Mouse (Mus musculus): ENCODE measurements around the gene Defb20. TPM values are rescaled to one million over a fixed set of nuclear protein-coding genes. Genes with fewer than 3 reads are reported as not detected.
A peak's percentile ranks its signal among the peaks of the same experiment; 100 is the strongest.
"Not testable (repeated sequence)": the region's sequence is repeated elsewhere in the genome, so short reads cannot be mapped to it uniquely, and the experiment has no call there.

Defb20 gene
- not detected for total RNA-seq (2021)
- long read RNA-seq = 0 reads

DNA sequence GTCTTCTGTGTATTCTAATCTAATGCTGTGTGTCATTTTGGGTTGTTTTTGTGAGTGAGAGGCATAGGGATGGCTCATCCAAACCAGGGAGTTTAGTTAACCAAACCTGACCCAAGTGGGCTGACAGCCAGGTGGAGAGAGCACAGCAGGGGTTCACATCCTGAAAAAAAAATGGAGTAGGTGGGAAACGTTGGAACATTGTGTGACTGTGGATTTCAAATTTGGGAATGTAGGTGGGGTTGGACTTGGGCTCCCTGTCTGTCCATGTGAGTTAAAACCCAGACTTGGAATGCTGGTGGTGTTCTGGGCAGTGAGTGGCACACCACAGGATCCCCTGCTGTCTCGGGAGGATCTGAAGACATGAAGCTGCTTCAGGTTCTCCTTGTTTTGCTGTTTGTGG, at the start of gene Defb20:
TSS of gene Defb20 (plus strand) at position 301 of the 400 bp plus-strand sequence.
- DNase-seq (ENCODE audit: low spot score in 2 of 2) = no peak

DNA sequence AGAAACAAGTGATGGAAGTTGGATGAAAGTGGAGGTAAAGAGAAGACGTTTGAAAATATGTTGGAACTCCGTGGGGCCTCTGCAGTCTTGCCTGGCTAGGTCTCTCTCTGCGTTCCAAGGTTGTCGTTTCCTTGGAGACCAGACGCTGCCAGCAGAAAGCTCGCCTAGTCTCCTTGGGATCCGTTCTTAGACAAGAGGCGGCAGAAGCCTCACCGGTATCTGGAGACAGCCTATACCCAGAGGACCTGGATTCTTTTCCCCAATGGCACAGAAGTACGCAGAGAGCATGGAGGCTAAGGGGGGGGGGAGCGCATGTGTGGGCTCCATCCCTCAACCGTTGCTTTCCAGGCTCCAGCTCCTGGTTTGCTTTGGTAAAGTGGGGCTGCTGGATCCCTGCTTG, 49.4 kb upstream of the Defb20 start:
- DNase-seq (ENCODE audit: low spot score in 2 of 2) = peak in 1 of 2 experiments; percentile 39

- not testable (repeated sequence) for DNase-seq (ENCODE audit: low spot score in 2 of 2)
Observed at GRCm38 (mm10) chr2:152428481-152428880, 48.4 kb upstream of the Defb20 start.

DNA sequence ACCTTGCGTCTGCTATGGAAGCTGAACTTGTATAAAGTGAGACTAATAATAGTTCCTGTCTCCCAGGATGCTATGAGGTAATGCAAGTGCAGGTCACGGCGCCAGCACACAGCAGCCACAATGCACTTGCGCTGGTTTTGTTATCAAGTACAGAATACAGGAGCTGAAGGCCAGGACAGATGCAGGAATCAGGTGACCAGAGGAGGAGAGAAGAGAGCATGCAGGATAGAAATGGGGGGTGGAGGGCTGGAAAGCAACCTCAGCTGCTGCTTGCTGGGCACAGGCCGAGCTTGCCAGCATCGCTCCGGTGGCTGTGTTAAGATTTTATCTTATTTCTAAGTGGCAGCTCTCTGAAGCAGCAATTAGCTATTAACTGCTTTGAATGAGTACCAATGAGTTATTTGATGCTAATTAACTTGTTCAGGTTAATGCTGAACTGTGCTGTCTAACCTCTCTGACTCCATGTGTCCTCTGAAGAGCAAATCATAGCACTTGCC, 40.4 kb upstream of the Defb20 start:
- DNase-seq (ENCODE audit: low spot score in 2 of 2) = no peak

- peak; percentile 80 to 85 for DNase-seq (ENCODE audit: low spot score in 2 of 2)
Observed at GRCm38 (mm10) chr2:152436983-152437860, 39.6 kb upstream of the Defb20 start.

DNA sequence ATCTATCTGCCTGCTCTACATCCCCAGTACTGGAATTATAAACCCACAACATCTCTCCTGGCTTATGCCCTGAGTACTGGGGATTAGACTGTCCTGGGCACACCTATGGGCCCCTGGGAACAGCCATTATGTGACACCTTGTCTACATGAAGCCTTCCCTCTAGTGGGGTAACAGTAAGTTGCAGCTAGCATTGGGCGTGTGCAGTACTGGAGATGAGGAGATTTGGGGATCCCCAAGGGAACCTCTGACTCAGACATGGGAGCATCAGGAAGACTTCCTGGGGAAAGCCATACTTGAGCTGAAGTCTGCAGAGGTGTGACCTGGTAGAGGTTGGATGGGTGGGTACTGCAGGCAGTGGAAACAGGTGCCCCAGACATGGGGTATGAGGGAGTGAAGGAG, 37.9 kb upstream of the Defb20 start:
- DNase-seq (ENCODE audit: low spot score in 2 of 2) = no peak

- no peak for DNase-seq (ENCODE audit: low spot score in 2 of 2)
Observed at GRCm38 (mm10) chr2:152439833-152440232, 37.0 kb upstream of the Defb20 start.

DNA sequence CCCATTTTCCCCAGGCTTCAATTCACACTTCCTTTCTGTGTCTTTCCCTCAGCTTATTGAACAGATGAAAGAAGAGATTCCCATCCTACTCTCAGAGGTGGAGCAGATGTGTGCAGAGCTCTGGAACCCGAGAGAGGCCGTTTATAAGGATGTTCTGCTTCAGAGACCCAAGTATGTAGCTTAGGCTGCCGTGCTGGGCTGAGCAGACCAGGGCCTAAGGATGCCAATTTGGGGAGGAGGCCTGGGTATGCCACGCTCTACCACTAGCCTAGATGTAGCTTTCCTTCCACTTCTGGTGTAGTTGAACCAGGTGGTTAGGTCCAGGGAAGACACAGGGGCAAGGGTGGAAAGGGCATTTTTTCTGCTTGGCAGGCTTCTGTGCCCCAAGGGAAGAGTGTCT, 34.5 kb upstream of the Defb20 start:
- no peak for DNase-seq (ENCODE audit: low spot score in 2 of 2)

DNA sequence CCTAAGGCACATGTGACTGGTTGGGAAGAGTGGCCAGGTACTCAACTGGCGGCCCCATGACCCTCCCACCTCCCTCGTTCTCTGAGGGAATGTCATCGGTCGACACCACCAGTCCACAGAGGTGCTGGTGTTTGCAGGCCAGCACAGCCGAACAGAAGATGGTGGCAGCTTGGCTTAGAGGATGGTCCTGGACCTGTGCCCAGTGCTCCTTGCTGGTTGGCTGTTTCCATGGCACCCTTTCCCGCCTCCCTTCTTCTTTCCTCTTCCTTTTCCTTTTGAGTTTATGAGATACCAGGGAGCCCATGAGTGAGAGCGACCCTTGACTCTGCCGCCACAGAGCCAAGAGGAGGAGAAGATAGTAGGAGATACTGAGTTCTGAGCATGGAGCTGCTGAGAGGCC, 33.6 kb upstream of the Defb20 start:
- peak; percentile 23 to 65 for DNase-seq (ENCODE audit: low spot score in 2 of 2)

DNA sequence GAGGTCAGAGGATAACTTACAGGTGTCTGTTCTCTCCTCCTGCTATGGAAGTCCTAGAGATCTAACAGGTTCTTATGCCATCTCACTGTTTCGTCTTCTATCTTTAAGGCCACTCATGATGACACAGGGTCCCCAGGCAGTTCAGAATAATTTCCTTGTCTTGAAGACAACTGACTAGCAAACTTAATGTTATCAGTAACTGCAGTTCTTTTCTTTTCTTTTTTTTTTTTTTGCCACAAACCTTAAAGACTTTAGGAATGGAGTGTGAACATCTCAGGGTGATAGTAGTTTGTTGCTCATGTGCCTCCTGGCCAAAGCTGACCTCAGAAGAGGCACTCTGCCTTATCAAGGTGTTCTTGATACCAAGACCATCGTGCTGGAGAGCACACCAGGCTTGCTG, 30.2 kb upstream of the Defb20 start:
- DNase-seq (ENCODE audit: low spot score in 2 of 2) = no peak

- no peak for DNase-seq (ENCODE audit: low spot score in 2 of 2)
Observed at GRCm38 (mm10) chr2:152447461-152447860, 29.4 kb upstream of the Defb20 start.

- DNase-seq (ENCODE audit: low spot score in 2 of 2) = peak; percentile 23 to 79
Observed at GRCm38 (mm10) chr2:152450241-152450640, 26.6 kb upstream of the Defb20 start.

- no peak for DNase-seq (ENCODE audit: low spot score in 2 of 2)
Observed at GRCm38 (mm10) chr2:152452101-152452781, 24.6 kb upstream of the Defb20 start.

- DNase-seq (ENCODE audit: low spot score in 2 of 2) = no peak
Observed at GRCm38 (mm10) chr2:152459241-152459640, 17.6 kb upstream of the Defb20 start.

DNA sequence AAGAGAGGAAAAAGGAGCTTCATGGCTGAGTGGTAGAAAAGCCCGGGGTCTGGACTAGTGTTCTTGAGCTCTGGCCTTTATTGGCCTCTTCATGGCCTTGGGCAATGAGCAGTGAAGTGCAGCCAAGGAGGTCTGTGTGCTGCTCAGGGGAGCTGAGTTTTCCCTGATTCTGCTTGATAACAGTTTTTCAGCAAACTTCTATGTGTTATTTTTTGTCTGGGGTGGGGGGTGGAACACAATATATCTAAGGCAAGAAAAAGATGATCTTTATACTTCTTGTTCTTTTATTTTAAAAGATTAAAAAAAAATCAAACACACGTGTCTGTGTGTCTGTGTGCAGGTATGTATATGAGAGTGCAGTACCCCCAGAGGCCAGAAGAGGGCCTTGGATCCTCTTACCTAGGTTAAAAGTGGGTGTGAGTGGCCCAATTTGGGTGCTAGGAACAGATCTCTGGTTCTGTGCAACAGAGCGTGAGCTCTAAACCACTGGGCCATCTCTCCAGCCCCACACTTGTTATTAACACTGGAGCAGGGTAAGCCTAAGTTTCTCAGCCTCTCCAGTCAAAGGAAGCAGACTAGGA, 12.2 kb upstream of the Defb20 start, which contains the start of gene Defb23:
TSS of gene Defb23 (minus strand) at position 51 of the 581 bp plus-strand sequence.
- DNase-seq (ENCODE audit: low spot score in 2 of 2) = no peak

DNA sequence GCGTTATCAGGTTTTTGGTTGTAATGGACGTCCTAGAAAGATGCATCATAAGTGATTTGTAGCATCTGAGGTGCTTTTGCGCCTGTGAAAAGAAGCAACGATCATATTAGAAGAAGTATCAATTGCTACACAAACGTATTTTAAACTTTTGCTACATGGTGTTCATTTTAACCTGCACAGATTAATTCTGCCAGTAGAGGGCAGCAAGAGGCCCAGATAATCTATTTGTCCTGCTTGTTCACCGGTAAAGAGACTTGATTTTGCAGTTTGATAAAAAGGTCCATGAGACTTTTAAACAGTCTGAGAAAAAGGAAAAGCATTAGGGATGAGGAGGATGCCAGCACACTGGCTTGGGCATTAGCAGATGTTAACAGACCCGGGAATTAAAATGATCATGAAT, 5.9 kb upstream of the Defb20 start:
- peak; percentile 51 to 85 for DNase-seq (ENCODE audit: low spot score in 2 of 2)

GRCm38 (mm10) chr2:152472434-152472833, 4.4 kb upstream of the Defb20 start:
- peak in 1 of 2 experiments; percentile 7 for DNase-seq (ENCODE audit: low spot score in 2 of 2)

GRCm38 (mm10) chr2:152480881-152481280, 4.0 kb downstream of the Defb20 start:
- no peak for DNase-seq (ENCODE audit: low spot score in 2 of 2)

- no peak for DNase-seq (ENCODE audit: low spot score in 2 of 2)
Observed at GRCm38 (mm10) chr2:152481726-152482125, 4.9 kb downstream of the Defb20 start.

DNA sequence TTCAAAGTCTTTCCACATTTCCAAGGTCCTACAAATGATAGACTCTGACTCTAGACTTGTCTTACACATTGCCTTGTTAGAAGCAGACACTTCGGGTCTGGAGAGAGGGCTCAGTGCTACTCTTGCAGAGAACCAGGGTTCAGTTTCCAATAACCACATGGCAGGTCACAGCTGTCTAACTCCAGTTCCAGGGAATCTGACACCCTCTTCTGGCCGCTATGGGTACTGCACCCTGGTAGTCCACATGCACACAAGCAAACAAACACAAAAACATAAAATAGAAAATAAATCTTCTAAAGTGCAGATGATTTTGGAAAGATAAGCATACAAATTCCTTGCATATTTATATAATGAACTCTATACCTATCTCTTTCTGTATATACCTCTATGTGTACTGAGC, 10.2 kb downstream of the Defb20 start:
- no peak for DNase-seq (ENCODE audit: low spot score in 2 of 2)

- DNase-seq (ENCODE audit: low spot score in 2 of 2) = no peak
Observed at GRCm38 (mm10) chr2:152490038-152490437, 13.2 kb downstream of the Defb20 start, which contains the start of gene Defb22. Gene Defb22 (minus strand): TSS chr2:152490138.

GRCm38 (mm10) chr2:152493151-152493550, 16.3 kb downstream of the Defb20 start:
- DNase-seq (ENCODE audit: low spot score in 2 of 2) = no peak
